Mouse (Mus musculus): ENCODE measurements around the gene Bmp15. TPM values are rescaled to one million over a fixed set of nuclear protein-coding genes. Genes with fewer than 3 reads are reported as not detected.

The Bmp15 gene
- 0.05 TPM in 1 of 2 replicates, not detected in the other for polyA plus RNA-seq (2021; fragmentation: Nextera tagmentation)
- long read RNA-seq, experiment 1, partial matches to known transcripts: 0 of 1 reads
- long read RNA-seq, experiment 1, other reads (novel, unspliced or antisense): 1 of 1 reads
- long read RNA-seq, experiment 2, partial matches to known transcripts: 0 of 1 reads
- long read RNA-seq, experiment 2, other reads (novel, unspliced or antisense): 0 of 1 reads

GRCm38 (mm10) chrX:6320621-6321020 lies at the start of gene Bmp15:
Gene Bmp15, minus strand, starts transcription at chrX:6320721.

Other genes starting within 250 kb of the Bmp15 start
- not detected in 2 replicates for gene AU022751, start 237.3 kb downstream of the Bmp15 start, polyA plus RNA-seq (2021; fragmentation: Nextera tagmentation)
- 32.2 and 37.1 TPM in 2 replicates for gene Nudt10, start 147.7 kb downstream of the Bmp15 start, polyA plus RNA-seq (2021; fragmentation: Nextera tagmentation)
- 3.3 and 5.2 TPM in 2 replicates for gene Shroom4, start 79.1 kb upstream of the Bmp15 start, polyA plus RNA-seq (2021; fragmentation: Nextera tagmentation)